Comparison of ENCODE assay signal across 9 mouse cellular contexts in the genomic region with DNA sequence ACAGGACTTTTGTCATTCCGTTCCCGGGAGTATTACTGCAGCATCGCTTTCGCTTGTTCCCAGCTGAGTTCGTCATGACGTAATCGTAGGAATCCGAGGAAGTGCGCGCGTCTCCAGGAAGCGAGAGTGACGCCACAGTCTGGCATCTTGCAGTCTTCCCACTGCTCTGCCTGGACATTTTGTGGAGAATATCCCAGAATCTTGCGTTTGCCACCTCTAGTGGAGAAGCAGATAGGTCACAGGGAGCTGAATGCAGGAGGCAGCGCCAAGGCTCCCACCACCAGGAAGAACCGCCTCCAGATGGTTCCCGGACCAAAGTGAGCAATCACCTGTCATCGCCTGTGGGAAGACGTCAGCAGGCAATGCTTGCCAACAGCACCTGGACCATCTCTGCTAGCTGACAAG. TPM values are rescaled to one million over a fixed set of nuclear protein-coding genes. Genes with fewer than 3 reads are reported as not detected.
DNase-seq lines count a peak whose midpoint lies in the region; ATAC-seq lines count a peak whose summit lies in the region.
"Had no signal": no experiment of that assay in that cellular context is flagged by ENCODE, and none has a peak within 500 bp of the region (broad histone marks: within the 10 kb centered on the region; RNA-seq: fewer than 3 reads in every experiment).

No protein-coding gene starts in this region.

- WGBS in embryonic facial prominence, embryonic 15.5 days: 48% methylated on average over 19 of the region's 19 CpGs
- WGBS in midbrain, embryonic 14.5 days: 64% methylated on average over 19 of the region's 19 CpGs

- peaks cover 65% of the 10 kb centered on the region for H3K27me3 ChIP-seq in megakaryocyte, embryonic 14.5 days (replicated peaks)
- H3K27me3 ChIP-seq in embryonic facial prominence, embryonic 15.5 days: no peaks in the 10 kb centered on the region
- no peaks in the 10 kb centered on the region for H3K27me3 ChIP-seq in midbrain, embryonic 14.5 days (ENCODE audit: control insufficient read depth, insufficient read depth, low read length)

- peak overlapping the region; percentile 78 for H3K4me3 ChIP-seq in megakaryocyte, embryonic 14.5 days (replicated peaks)
- H3K4me3 ChIP-seq in embryonic facial prominence, embryonic 15.5 days (replicated peaks): peak overlapping the region; percentile 20; the same call in 1 of the 2 replicates
- no peak overlapping the region for H3K4me3 ChIP-seq in midbrain, embryonic 14.5 days (replicated peaks; ENCODE audit: low read depth, low read length)

- intact Hi-C loops in heart, postnatal 25 days (cut with DNase I): loop anchor here (5.0 kb wide), 1 partner anchor 187 kb away; the partner anchor contains the start of genes Hexdc and Ogfod3
- intact Hi-C loops in left cerebral cortex, postnatal 14 days (cut with DNase I): no loop called here

- no peak overlapping the region for H3K9ac ChIP-seq in embryonic facial prominence, embryonic 15.5 days
- H3K9ac ChIP-seq in midbrain, embryonic 14.5 days (replicated peaks; ENCODE audit: low read length): no peak overlapping the region
- H3K9ac ChIP-seq: liver, embryonic 14.5 days had no signal

- H3K4me1 ChIP-seq in megakaryocyte, embryonic 14.5 days: peaks cover 52% of the 10 kb centered on the region
- H3K4me1 ChIP-seq in embryonic facial prominence, embryonic 15.5 days: peaks cover 12% of the 10 kb centered on the region
- no peaks in the 10 kb centered on the region for H3K4me1 ChIP-seq in midbrain, embryonic 14.5 days (ENCODE audit: control insufficient read depth, insufficient read depth, low read length)

- no peak for ATAC-seq in megakaryocyte, adult 5-6 weeks (ENCODE audit: poor library complexity, severe bottlenecking)
- no peak for ATAC-seq in embryonic facial prominence, embryonic 15.5 days (ENCODE audit: insufficient number of reproducible peaks, low FRiP score, low TSS enrichment, low read depth)
- ATAC-seq in midbrain, embryonic 14.5 days (ENCODE audit: low FRiP score, low TSS enrichment): no peak

- no peak overlapping the region for H3K27ac ChIP-seq in embryonic facial prominence, embryonic 15.5 days (replicated peaks)
- no peak overlapping the region for H3K27ac ChIP-seq in midbrain, embryonic 14.5 days (replicated peaks; ENCODE audit: low read depth, low read length)
- H3K27ac ChIP-seq: liver, embryonic 14.5 days had no signal

- H3K9me3 ChIP-seq in megakaryocyte, embryonic 14.5 days: no peaks in the 10 kb centered on the region
- H3K9me3 ChIP-seq in embryonic facial prominence, embryonic 15.5 days (replicated peaks): no peaks in the 10 kb centered on the region
- H3K9me3 ChIP-seq in midbrain, embryonic 14.5 days (ENCODE audit: control insufficient read depth, low read length): no peaks in the 10 kb centered on the region

- no peaks in the 10 kb centered on the region for H3K36me3 ChIP-seq in megakaryocyte, embryonic 14.5 days (replicated peaks; ENCODE audit: low read length)
- no peaks in the 10 kb centered on the region for H3K36me3 ChIP-seq in embryonic facial prominence, embryonic 15.5 days
- no peaks in the 10 kb centered on the region for H3K36me3 ChIP-seq in midbrain, embryonic 14.5 days (ENCODE audit: control insufficient read depth, insufficient read depth, low read length)

- H3K4me2 ChIP-seq in embryonic facial prominence, embryonic 15.5 days (replicated peaks): peak overlapping the region; percentile 41
- H3K4me2 ChIP-seq in midbrain, embryonic 14.5 days (ENCODE audit: low read length): no peak overlapping the region

- peak; percentile 69 for DNase-seq in heart, postnatal 25 days (ENCODE audit: low spot score)
- DNase-seq in left cerebral cortex, postnatal 14 days (ENCODE audit: low spot score in 2 of 2): peak; percentile 50 to 58
- peak; percentile 15 for DNase-seq in midbrain, embryonic 14.5 days
- no peak for DNase-seq in thymus, postnatal 4 days
- no peak for DNase-seq in adrenal gland, postnatal 25 days

RNA-seq across cellular contexts. Expression of gene Csnk1d, which starts 23.8 kb away (rescaled TPM):
- 152 and 176 TPM in 2 replicates for polyA plus RNA-seq in megakaryocyte, embryonic 14.5 days (2012; ENCODE audit: insufficient read depth, low replicate concordance)
- total RNA-seq in megakaryocyte, adult 5-6 weeks (2015): 56.0 and 64.8 TPM in 2 replicates
- total RNA-seq in megakaryocyte, adult 5-6 weeks (2017): 67.8 and 69.7 TPM in 2 replicates
- polyA plus RNA-seq in embryonic facial prominence, embryonic 15.5 days (2015; fragmentation: Nextera tagmentation; extraction: Ambion mirVana): 123 and 125 TPM in 2 replicates
- total RNA-seq in heart, postnatal 25 days (2021): 10 to 100 TPM; 50.7 to 56.5 TPM
- total RNA-seq in left cerebral cortex, postnatal 14 days (2021): 100 to 1,000 TPM; 112 to 115 TPM
- polyA plus RNA-seq in midbrain, embryonic 14.5 days (2014; fragmentation: Nextera tagmentation; extraction: Ambion mirVana): 81.5 and 85.8 TPM in 2 replicates
- total RNA-seq in adrenal gland, postnatal 25 days (2021): 117 and 144 TPM in 2 replicates

RNA-seq across cellular contexts. Expression of gene Cd7, which starts 24.3 kb away (rescaled TPM):
- 28.5 and 38.2 TPM in 2 replicates for polyA plus RNA-seq in megakaryocyte, embryonic 14.5 days (2012; ENCODE audit: insufficient read depth, low replicate concordance)
- total RNA-seq in megakaryocyte, adult 5-6 weeks (2015): 52.3 and 53.9 TPM in 2 replicates
- total RNA-seq in megakaryocyte, adult 5-6 weeks (2017): 14.8 and 17.3 TPM in 2 replicates
- polyA plus RNA-seq in embryonic facial prominence, embryonic 15.5 days (2015; fragmentation: Nextera tagmentation; extraction: Ambion mirVana): 0.46 and 1.1 TPM in 2 replicates
- under 1 TPM; 0.28 to 0.57 TPM for total RNA-seq in heart, postnatal 25 days (2021)
- total RNA-seq in left cerebral cortex, postnatal 14 days (2021): under 1 TPM; 0.36 to 0.62 TPM
- not detected in 2 replicates for polyA plus RNA-seq in midbrain, embryonic 14.5 days (2014; fragmentation: Nextera tagmentation; extraction: Ambion mirVana)
- total RNA-seq in adrenal gland, postnatal 25 days (2021): not detected in 2 replicates

RNA-seq across cellular contexts. Expression of gene Sectm1b, which starts 48.5 kb away (rescaled TPM):
- not detected in 2 replicates for polyA plus RNA-seq in megakaryocyte, embryonic 14.5 days (2012; ENCODE audit: insufficient read depth, low replicate concordance)
- not detected in 2 replicates for total RNA-seq in megakaryocyte, adult 5-6 weeks (2015)
- total RNA-seq in megakaryocyte, adult 5-6 weeks (2017): not detected in 2 replicates
- 1.2 and 1.3 TPM in 2 replicates for polyA plus RNA-seq in embryonic facial prominence, embryonic 15.5 days (2015; fragmentation: Nextera tagmentation; extraction: Ambion mirVana)
- not detected for total RNA-seq in heart, postnatal 25 days (2021)
- not detected for total RNA-seq in left cerebral cortex, postnatal 14 days (2021)
- not detected in 2 replicates for polyA plus RNA-seq in midbrain, embryonic 14.5 days (2014; fragmentation: Nextera tagmentation; extraction: Ambion mirVana)
- not detected in 2 replicates for total RNA-seq in adrenal gland, postnatal 25 days (2021)

Comparison
In these comparisons a context has a peak if more than half of its experiments do, and no peak if none do; other contexts are left out.
1. DNase-seq: peak in heart, postnatal 25 days (single experiment), left cerebral cortex, postnatal 14 days (2 of 2) and midbrain, embryonic 14.5 days (single experiment); none in thymus, postnatal 4 days (single experiment) and adrenal gland, postnatal 25 days (single experiment).
2. RNA of gene Cd7, which starts 24.3 kb away (total RNA-seq): 14.8 to 53.9 TPM in megakaryocyte, adult 5-6 weeks; 0.36 to 0.62 TPM in left cerebral cortex, postnatal 14 days, 0.28 to 0.57 TPM in heart, postnatal 25 days and not detected in adrenal gland, postnatal 25 days; every median in the first group is over 4 times any median in the second.